Mouse (Mus musculus) cortical plate, adult 2 months (tissue): Measurements from ENCODE around the gene Hs6st1. TPM values are rescaled to one million over a fixed set of nuclear protein-coding genes. Genes with fewer than 3 reads are reported as not detected.

Experiments
- H3K27ac ChIP-seq: fragments of 200-500 bp; 2 replicates; pipeline ENCODE4 v1.5.1; 2012; ENCODE audit warnings: low read length, control low read depth, inconsistent platforms; ENCODE audit not compliant: insufficient read depth
- H3K4me1 ChIP-seq: fragments of 200-500 bp; 2 replicates; pipeline ENCODE4 v1.6.1; 2011; ENCODE audit warnings: low read length; ENCODE audit not compliant: control insufficient read depth, insufficient read depth
- H3K4me3 ChIP-seq: fragments of 200-500 bp; 2 replicates; pipeline ENCODE4 v1.5.1; 2011; ENCODE audit warnings: mild to moderate bottlenecking, low read length, control low read depth; ENCODE audit not compliant: insufficient read depth
- CTCF ChIP-seq: fragments of 200-500 bp; IDR thresholded peaks from 2 replicates; pipeline ENCODE4 v1.5.1; 2011; ENCODE audit warnings: mild to moderate bottlenecking, control low read depth, low read length; ENCODE audit not compliant: insufficient read depth; ENCODE audit errors: extremely low read depth
- POLR2A ChIP-seq: fragments of 200-500 bp; IDR thresholded peaks from 2 replicates; pipeline ENCODE4 v1.6.1; 2011; ENCODE audit warnings: mild to moderate bottlenecking, low read length, control low read depth; ENCODE audit not compliant: insufficient read depth; ENCODE audit errors: extremely low read depth
- polyA plus RNA-seq: library from polyadenylated mRNA; depleted of rRNA; stranded (reverse); fragments of >200 nt; gene quantifications from 2 replicates; pipeline ENCODE4 v1.2.3, GENCODE M21; 2012

Gene Hs6st1
- polyA plus RNA-seq, 1 experiment = 53.2 TPM

DNA sequence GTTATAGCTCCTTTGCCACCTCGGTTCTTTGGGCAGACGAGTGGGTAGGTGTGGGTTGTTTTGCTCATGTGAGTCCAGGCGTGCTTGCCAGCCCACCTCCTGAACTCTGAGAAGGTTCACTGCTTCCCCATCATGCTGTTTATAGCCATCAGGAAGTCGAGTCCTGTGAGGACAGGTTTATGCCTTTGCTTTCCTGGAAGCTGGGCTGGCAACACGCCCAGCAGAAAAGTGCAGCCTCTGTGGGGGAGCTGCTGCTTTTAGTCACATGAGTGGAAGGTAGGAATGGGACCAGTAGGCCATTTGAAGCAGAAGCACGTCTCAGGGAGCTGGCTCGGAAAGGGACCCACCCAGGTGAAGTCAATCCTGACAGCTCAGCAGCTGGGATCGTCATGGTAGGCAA is 11.5 kb downstream of the Hs6st1 start:
- no peak overlapping the region for H3K4me3 ChIP-seq
- no peak overlapping the region for H3K27ac ChIP-seq
- H3K4me1 ChIP-seq = peaks cover 10% of the 10 kb centered on the region
- TF ChIP-seq POLR2A = no peak
- no peak for TF ChIP-seq CTCF

DNA sequence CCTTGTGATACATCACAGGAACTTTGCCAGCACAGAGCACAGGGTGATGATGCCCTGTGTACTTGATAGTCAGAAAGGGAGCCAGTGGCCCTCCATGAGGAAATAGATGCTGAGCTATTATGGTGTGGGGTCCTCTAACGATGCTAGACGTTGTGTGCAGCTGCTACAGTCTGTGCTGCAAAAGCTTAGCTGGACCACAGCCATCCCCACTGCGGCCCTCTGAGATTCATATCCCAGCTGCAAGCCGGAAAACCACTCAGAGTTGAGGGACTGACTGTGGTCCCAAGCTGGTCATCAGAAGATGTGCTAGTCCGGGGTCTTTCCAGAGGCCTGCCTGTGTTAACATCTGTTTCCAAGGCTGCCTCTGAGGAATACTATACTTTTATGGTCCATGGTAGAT is 12.8 kb downstream of the Hs6st1 start:
- Histone ChIP-seq H3K4me1 (peaks cover 10% of the 10 kb centered on the region), H3K4me3 (no peak overlapping the region), H3K27ac (no peak overlapping the region)
- TF ChIP-seq CTCF = no peak
- no peak for TF ChIP-seq POLR2A

DNA sequence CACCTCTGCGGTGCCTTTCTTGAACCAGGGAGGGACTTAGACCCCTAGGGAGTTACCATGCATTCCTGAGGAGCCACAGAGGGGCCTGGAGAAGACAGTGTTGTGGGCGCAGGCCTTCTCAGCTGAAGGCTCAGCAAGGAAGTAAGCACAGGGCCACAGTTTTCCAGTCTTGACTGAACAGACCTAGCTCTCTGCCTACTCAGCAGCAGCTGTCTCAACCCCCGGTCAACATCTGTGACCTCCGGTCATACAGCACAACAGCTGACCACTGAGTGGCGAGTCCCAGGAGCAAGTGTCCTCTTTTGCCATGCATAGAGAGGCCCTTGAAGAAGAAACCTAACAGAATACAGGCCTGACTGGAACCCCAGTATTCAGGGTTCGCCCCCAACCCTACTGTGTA is 14.0 kb downstream of the Hs6st1 start:
- TF ChIP-seq POLR2A (no peak), CTCF (no peak)
- Histone ChIP-seq H3K27ac (no peak overlapping the region), H3K4me1 (peaks cover 10% of the 10 kb centered on the region), H3K4me3 (no peak overlapping the region)

DNA sequence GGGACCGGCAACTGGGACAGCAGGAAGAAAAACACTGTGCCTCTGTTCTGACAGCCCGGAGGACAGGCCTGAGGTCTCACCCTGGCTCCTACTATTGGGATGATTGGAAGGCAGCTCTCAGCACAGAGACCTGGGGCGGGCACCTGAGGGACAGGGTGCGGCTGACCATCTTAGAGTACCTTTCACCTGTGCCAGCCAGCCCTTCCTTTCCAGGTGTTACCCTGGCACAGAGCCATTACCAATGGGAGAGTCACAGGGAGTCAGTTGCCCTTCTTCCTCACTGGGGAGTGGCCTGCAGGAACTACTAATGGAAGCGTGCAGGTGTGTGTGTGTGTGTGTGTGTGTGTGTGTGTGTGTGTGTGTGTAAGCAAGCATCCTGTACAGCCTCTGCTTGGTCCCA is 15.4 kb downstream of the Hs6st1 start:
- Histone ChIP-seq H3K27ac (no peak overlapping the region), H3K4me1 (peaks cover 8% of the 10 kb centered on the region), H3K4me3 (no peak overlapping the region)
- TF ChIP-seq POLR2A = no peak
- no peak for TF ChIP-seq CTCF

DNA sequence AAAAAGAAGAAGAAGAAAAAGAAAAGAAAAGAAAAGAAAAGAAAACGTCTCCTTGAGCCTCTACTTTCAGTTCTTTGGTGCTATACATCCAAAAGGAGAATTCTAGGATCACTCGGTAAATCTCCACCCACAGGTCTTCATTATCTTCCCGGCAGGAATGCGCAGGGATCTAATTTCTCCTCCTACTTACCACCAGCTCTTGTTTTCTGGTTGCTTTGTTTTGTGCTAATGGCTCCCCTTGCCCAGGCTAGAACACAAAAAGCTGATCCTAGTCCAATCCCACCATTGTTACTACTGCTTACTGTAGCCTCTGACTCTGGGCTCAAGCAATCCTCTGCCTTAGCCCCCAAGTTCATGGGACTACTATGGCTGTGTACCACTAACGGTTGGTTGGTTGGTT is 16.9 kb downstream of the Hs6st1 start:
- Histone ChIP-seq H3K4me1 (peaks cover 9% of the 10 kb centered on the region), H3K4me3 (no peak overlapping the region)
- TF ChIP-seq POLR2A (no peak), CTCF (no peak)

DNA sequence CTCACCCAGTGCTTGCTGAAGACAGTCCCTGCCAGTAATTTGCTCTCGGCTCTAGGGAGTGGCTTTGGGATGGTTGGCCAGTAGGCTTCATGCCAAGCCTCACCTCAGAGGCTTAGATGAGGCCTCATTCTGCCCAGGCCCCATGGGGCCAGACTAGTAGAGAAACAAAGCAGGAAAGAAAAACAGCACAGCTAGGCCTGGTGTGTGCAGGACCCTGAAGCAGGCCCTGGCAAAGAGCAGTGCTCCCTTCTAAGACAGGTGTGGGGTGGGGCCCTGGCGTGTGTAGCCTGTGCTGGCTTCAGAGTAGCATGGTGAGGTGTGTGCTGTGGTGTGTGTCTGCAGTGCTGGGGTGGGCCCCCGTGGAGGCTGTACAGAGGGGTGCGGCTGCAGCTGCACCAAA is 20.2 kb downstream of the Hs6st1 start:
- TF ChIP-seq CTCF (no peak), POLR2A (no peak)
- H3K27ac ChIP-seq = no peak overlapping the region
- peaks cover 3% of the 10 kb centered on the region for H3K4me1 ChIP-seq
- H3K4me3 ChIP-seq = no peak overlapping the region

More for the DNA sequence above, 16.9 kb downstream of the Hs6st1 start:
- H3K27ac ChIP-seq = no peak overlapping the region

DNA sequence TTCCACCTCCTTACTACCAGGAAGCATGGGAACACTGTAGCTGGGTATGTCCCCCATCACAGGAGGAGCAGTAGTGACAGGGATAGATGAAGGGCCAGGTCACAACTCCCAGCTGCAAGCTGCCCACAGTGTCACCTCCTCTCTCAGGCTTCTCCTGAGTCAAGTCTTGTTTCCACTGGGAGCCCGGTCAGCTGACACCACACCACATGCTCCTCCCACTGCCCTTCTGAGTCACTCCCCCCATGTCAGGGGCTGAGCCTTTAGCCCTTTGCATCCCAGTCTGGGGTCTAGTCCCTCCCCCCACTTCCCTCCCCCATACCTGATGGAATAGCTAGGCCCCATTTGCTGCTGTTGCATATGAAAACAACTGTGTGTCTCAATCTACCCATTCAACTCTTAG is 21.3 kb downstream of the Hs6st1 start:
- no peak overlapping the region for H3K27ac ChIP-seq
- peaks cover 3% of the 10 kb centered on the region for H3K4me1 ChIP-seq
- H3K4me3 ChIP-seq = no peak overlapping the region
- TF ChIP-seq CTCF (no peak), POLR2A (no peak)

DNA sequence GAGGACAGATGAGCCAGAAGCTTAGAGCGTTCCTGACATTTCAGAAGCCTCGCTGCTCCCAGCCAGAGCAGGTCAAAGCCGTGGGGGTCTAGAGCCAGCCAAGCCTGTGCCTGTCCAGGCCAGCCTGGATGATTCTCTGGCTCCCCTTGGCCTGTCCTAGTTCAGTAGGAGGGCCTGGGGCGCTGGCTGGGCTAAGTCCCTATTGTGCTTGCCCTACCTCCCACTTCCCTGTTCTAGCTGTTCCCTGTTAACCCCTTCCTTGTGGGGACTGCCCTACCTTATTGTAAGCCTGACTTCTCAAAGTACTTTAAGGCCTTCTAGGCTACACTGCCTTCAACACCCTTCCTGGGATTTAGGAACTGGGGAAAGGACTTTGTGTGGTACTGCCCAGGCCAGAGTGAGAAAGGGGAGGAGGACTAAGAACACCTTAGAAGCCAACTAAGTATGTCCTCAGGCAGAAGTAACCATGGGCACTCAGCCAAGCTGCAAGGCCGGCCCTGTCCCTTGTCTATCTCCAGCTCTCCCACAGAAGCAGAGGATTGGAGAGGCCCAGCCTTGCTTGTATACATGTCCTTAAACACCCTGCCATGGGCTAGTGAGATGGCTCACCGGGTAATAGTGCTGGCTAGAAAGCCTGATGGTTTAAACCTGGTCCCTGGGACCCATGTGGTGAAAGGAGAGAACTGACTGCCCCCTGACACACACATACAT is 22.0 kb downstream of the Hs6st1 start:
- TF ChIP-seq CTCF (no peak), POLR2A (no peak)
- no peak overlapping the region for H3K4me3 ChIP-seq
- H3K4me1 ChIP-seq = peaks cover 4% of the 10 kb centered on the region
- no peak overlapping the region for H3K27ac ChIP-seq

DNA sequence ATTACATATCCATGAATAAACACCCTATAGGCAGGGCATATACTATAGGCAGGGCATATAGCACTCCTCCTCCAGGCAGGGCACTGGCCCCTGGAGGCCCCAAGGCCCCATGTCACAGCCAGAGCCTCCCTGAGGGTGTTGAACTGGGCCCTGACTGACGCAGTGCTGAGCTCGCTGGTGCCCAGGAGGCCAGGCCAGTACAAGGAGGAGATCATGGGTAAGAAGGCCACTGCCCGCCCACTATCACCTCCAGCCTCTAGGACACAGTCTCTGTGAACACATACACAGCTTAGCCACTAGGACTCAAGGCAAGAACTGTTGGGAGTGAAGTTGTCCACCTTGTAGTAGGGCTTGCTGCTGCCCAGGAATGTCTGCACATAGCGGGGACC is 22.5 kb downstream of the Hs6st1 start:
- Histone ChIP-seq H3K4me1 (peaks cover 6% of the 10 kb centered on the region), H3K4me3 (no peak overlapping the region), H3K27ac (no peak overlapping the region)
- TF ChIP-seq CTCF = no peak

DNA sequence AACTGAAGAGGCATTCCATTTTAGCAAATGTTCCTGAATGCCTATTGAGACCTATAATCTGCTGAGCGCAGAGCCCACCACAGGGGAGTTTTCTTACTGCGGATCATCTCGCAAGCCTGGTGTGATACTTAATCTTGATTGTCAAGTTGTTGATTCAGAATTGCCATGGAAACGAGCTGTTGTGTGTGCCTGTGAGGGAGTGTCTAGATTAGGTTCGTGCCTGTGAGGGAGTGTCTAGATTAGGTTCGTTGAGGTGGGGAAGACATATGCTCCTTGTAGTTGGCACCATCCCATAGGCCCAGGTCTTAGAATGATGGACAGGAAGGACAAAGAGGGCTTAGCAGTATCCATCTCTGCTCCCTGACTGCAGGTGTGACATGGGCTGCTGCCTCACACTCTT is 23.0 kb downstream of the Hs6st1 start:
- H3K4me1 ChIP-seq = peaks cover 8% of the 10 kb centered on the region
- H3K27ac ChIP-seq = no peak overlapping the region
- TF ChIP-seq CTCF (no peak), POLR2A (no peak)
- no peak overlapping the region for H3K4me3 ChIP-seq

DNA sequence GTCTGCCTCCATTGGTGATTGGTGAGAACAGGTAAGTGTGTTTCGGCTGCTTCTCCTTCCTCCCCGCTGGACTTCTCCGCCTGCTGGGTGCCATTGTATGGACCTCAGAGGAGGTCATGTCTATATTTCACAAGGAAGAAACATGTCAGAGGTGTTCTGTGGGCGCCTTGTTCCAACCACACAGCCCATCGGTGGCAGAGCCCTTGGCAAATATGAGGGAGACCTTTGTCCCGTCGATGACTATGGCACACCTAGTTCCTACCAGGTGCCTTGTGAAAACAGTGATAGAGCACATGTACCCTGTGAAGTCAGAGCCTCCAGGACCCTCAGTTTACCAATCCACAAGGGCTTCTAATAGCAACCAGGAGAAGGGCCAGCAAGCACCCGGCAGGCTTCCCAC is 25.5 kb downstream of the Hs6st1 start:
- Histone ChIP-seq H3K4me3 (no peak overlapping the region), H3K4me1 (peaks cover 8% of the 10 kb centered on the region), H3K27ac (no peak overlapping the region)
- TF ChIP-seq POLR2A = no peak
